Mouse (Mus musculus): ENCODE data around the gene Zap70. TPM values are rescaled to one million over a fixed set of nuclear protein-coding genes. Genes with fewer than 3 reads are reported as not detected.
"Not testable (repeated sequence)": the region's sequence is repeated elsewhere in the genome, so short reads cannot be mapped to it uniquely, and the experiment has no call there.

The Zap70 gene
- total RNA-seq, 2 experiments from 2014 or later: 0.34 to 0.38 TPM

DNA sequence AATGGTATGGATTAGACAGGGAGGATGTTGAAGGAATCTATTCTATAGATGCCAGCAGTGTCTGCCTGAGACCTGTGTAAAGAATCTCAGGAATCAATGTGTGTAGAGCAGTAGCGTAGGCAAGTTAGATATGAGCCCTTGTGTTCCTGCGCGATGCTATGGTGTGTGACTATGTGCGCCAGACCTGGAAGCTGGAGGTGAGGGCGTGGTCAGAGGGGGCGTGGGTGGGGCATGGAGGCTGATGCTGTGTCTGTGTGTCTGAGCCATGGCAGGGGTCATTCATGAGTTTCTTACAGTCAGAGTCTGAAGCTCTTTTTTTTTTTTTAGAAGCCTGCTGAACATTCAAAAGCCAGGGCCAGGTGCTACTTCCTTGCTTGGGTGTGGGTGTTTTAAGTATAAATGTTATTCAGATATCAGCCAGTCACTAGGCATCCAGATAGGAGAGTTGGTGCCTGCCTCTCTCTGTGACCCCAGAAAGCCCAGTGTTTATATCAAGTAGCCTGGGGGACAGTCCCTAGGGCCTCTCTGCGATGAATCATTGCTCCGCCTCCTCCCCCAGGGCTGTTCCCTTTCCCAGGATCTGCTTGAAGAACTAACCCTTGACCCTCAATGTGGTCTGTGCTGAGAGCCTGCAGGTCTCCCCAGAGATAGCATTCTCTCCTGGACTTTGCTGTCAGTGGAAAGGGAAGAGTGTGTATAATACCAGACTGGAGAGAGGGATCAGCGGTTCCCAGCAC lies 10.8 kb downstream of the Zap70 start:
- DNase-seq: no peak

DNA sequence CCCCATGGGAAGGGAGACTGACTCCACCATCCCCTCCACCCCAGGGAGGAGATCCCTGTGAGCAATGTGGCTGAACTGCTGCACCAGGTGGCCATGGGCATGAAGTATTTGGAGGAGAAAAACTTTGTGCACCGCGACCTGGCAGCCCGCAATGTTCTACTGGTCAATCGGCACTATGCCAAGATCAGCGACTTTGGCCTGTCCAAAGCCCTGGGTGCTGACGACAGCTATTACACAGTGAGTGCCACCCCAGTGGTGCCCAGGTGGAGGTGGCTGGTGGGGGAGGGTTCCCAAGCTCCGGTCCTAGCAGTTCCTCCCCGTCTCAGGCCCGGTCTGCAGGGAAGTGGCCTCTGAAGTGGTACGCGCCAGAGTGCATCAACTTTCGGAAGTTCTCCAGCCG lies 19.2 kb downstream of the Zap70 start:
- DNase-seq: no peak

- DNase-seq: no peak
Measured at GRCm38 (mm10) chr1:36782476-36782875, 20.9 kb downstream of the Zap70 start.

- peak; percentile 75 for DNase-seq
Measured at GRCm38 (mm10) chr1:36784365-36785134, 23.0 kb downstream of the Zap70 start.

- DNase-seq: peak; percentile 35
Measured at GRCm38 (mm10) chr1:36785238-36785641, 23.6 kb downstream of the Zap70 start.

DNA sequence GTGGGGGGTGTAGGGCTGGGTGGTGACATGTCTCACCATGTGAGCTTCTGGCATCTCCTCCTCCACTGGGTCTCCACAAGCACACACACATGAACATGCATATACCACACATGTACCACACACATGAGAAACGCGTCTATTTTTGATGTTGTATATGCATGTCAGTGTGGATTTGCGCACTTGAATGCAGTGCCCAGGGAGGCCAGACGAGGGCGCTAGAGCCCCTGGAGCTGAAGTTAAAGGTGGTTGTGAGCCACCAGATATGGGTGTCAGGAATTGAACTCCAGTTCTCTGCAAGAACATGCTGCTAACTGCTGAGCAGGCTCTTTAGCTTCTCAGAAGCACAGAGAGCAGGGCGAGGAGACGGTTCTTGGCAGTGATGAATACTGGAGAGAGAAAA lies 24.8 kb downstream of the Zap70 start:
- no peak for DNase-seq

DNA sequence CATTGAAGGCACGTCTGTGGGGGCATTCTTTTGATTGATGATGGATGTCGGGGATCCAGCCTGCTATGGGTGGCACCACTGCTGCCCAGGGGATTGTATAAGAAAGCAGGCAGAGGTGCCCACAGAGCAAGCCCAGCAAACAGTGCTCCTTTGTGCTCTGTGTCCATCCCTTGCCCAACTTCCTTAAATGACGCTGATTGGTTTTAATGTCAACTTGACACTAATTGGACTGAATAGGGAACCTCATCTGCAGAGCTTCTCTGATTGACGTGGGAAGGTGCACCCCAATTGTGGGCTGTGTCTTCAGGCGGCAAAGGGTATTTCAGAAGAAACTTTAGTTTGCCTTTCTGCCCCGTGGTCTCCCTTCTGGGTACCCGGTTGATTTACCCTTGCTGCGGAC lies 27.8 kb downstream of the Zap70 start:
- DNase-seq: no peak

DNA sequence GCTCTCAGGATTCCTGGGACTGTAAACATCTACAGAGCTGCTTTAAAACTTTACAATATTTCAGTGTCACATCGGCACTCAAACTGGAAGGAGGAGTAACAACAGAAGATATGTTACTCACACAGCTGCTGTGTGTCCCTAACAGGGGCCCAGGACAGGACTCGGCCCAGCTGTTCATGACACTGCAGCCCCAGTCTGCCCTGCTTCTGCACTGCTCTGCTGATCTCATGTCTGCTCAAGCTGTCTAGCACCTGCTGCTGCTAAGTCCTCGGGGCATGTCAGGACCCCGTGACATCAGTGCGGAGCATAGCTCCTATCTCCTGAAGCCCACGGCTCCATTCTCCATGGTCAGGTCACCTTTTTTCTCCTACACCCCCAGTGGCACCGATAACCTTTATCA lies 35.1 kb downstream of the Zap70 start:
- DNase-seq: no peak

DNA sequence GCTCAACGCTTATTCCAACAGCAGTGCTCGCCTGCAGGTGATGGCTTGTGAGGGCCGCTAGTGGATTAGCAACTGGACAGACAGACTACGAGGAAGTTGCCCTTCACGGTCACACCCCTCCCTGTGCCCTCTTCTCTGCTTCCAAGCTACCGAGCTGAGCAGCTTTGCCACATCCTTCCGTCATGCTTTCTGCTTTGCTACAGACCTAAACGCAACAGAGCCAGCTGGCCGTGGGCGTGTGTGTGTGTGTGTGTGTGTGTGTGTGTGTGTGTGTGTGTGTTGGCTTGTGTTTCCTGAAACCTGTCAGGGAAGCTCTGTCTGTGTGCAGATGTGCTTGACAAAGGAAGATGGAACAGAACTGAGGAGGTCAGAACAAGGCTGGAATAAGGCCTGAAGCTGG lies 35.9 kb downstream of the Zap70 start:
- DNase-seq: no peak

- no peak for DNase-seq
Measured at GRCm38 (mm10) chr1:36800379-36801011, 38.9 kb downstream of the Zap70 start.

DNA sequence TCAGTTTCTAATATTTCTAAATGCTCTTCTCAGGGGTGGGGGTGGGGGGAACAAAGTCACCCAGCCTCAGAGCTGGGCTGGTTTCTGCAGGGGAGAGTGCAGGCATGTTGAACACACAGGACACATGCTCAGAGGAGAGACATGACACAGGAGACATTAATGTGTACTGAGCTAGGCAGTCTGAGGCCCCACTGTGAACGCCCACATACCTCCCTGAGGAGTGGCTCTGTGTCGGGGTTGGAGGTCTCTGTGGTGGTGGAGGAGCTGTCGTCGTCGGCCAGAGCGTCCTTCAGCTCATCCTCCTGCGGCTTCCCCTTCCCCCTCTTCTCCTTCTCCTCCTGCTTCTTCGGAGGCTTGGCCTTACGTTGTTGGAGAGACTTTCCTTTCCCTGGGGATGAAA lies 42.7 kb downstream of the Zap70 start:
- no peak for DNase-seq

- DNase-seq: no peak
Measured at GRCm38 (mm10) chr1:36804833-36805232, 43.2 kb downstream of the Zap70 start.

DNA sequence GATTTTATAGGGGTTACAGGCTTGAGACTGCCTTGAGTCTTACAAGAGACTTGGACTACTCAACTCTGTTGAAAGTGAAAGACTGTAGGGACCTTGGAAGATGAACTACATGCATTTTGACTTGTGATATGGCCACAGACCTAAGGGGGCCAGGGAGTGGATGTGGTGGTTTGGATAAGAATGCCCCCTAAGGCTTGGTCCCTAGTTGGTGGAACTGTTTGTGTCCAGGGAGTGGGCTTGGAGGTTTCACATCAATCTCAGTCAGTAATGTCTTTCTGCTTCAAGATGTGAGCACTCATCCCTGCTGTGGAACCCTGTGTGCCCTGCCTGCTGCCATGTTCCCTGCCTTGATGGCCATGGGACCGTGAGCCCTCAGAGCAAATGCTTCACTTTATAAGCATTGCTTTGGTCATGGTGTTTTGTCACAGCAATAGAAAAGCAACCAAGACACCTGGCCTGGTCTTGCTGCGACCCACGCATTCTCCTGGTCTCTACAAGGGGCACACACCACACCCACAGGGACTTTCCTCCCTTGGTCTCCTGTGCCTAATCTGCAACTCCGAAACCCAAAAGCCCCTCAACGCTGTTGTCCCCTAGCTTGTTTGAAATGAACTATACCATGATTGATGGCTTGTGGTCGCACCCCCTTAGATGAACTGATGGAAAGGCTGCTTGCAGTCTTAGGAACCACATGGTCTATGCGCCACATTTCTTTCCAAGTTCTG lies 44.7 kb downstream of the Zap70 start:
- no peak for DNase-seq

GRCm38 (mm10) chr1:36807086-36807485 lies 45.5 kb downstream of the Zap70 start:
- no peak for DNase-seq

DNA sequence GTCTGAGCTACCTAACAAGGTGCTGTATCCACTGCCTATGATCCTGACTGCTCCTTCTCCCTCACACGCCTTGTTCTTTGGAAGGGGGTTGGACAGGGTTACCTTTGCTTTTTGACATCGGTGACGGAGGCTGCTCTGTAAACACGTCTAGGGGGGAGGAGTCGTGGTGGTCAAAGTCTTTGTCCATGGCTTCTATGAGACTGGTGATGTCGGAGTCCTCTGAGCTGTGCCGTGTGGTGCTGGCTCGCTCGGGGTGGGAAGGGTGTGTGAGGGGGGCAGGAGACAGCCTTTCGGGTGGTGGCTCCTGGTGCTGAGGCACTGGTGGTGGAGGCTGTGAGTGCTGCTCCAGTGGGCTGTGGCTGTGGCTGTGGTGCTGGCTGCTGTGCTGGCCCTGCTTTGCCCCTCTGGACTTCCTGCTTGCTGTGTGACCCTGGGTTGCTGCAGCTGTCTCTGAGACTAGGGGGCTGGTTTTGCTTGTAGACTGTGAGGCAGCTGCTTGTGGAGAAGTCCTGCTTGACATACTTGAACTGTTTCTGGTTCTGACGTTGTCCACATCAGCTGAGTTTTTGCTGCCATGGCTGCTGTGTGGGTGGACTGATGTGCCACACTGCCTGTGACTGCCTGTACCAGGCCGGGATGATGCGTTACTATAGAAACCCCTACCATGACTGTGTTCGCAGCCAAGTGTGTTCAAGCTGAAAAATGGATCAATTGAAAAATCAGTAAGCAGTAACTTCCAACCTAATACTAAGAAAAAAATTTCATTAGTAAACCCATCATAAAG lies 46.4 kb downstream of the Zap70 start:
- no peak for DNase-seq

DNA sequence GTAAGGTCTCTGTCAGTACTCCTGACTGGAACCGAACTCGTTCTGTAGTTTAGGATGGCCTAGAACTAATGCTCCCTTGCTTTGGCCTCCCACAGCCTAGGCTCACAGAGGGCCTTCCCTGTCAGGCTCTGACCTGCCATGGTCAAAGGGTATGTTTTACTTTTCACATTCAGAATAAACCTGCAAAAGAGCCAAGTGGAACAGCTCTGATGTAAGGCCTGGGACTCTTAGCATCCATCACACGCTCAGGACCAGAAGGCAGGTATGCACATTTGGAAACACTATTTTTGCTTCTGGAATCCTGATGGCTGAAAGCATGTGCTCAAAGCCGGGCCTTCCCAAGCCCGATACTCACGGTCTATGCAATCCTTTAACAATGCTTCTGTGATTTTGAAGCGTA lies 50.2 kb downstream of the Zap70 start:
- DNase-seq: no peak

- no peak for DNase-seq
Measured at GRCm38 (mm10) chr1:36813415-36813814, 51.8 kb downstream of the Zap70 start.

DNA sequence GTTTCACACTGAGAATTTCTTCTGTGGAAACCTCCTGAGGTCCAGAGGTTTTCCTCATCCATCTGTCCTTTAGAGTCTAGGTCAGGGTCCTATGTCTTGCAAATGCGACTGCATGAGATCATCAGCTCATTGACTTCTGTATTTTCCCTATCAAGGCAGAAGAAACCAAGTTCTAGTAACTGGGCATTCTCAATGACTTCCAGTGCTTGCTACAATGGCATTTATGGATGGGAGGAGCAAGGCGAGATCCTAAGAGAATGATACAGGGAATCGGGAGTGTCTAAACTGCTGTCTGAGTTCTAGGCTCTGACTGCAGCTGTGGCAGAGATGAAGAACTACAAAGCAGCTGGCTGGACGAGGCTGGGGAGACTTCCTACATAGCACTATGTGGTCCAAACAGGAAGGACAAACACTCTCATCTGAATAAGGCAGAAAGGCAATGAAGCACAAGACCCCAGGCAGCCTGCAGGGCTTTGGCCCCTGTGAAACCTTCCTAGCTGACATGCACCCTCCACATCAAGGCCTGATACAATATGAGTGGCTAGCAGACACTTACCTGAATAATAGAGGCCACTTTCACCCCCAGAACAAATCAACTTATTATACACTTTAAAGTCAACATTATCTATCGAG lies 52.8 kb downstream of the Zap70 start:
- no peak for DNase-seq

DNA sequence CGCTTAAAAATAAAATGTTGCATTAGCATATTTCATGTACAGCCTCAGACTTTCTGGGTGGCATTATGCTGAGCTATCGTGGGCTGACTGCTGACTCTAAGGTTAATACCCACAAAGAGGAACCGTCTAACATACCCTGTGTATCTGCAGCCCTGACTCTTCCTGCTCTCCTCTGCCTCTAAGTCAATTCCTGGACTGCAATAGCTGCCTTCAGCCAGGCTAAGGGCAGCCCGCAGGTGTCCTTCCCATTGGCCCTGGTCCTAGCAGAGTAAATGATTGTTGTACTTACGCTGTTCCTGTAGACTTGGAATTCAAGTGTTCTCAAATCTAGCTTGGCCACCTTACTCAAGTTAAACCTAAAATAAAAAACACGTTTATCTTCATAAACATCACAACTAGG lies 53.6 kb downstream of the Zap70 start:
- DNase-seq: no peak

DNA sequence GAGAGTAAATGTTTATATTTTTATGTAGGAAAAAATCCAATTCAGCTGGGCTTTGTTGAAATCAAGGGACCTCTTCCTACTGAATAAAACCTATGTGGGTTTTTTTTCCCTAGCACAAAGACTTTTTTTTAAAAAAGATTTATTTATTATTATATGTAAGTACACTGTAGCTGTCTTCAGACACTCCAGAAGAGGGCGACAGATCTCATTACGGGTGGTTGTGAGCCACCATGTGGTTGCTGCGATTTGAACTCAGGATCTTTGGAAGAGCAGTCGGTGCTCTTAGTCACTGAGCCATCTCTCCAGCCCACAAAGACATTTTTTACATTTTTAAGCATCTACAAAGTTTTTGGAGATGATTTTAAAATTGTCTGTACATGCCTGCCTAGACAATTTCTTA lies 60.3 kb downstream of the Zap70 start:
- not testable (repeated sequence) for DNase-seq

- DNase-seq: no peak
Measured at GRCm38 (mm10) chr1:36824356-36824755, 62.8 kb downstream of the Zap70 start.

All from gastrocnemius, postnatal 10 days (tissue).